Mouse (Mus musculus) MEL-GATA-1-ER (cell line): ENCODE data around the gene Gm14137.

Experiments
- DNase-seq: peaks from one replicate; pipeline ENCODE4 v3.0.0-alpha.2; 2012; ENCODE audit warnings: low read depth; ENCODE audit errors: extremely low read depth

The Gm14137 gene

GRCm38 (mm10) chr2:119173991-119174651, at the start of gene Gm14137:
TSS of gene Gm14137 (plus strand) at chr2:119174509.
- DNase-seq: no peak

- DNase-seq: peak; percentile 82
Measured at GRCm38 (mm10) chr2:119136346-119136898, 37.9 kb upstream of the Gm14137 start.

DNA sequence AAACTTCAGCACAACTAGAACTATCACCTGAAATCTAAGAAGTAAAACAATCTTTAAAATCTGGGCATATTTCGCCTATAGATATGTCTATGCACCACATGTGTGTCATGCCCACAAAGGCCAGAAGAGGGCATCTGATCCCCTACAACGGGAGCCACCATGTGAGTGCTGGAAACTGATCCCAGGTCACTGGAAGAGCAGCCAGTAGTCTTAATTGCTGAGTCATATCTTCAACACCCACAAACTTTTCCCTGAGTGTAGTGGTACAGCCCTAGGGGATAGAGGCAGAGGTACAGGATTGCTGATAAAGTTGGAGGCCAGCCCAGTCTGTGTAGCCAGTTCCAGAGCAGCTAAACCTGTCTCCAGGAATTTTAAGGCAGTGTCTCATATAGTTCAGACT, 29.1 kb upstream of the Gm14137 start:
- no peak for DNase-seq

- DNase-seq: no peak
Measured at GRCm38 (mm10) chr2:119146435-119146834, 27.9 kb upstream of the Gm14137 start.

- no peak for DNase-seq
Measured at GRCm38 (mm10) chr2:119147160-119147678, 27.1 kb upstream of the Gm14137 start.

DNA sequence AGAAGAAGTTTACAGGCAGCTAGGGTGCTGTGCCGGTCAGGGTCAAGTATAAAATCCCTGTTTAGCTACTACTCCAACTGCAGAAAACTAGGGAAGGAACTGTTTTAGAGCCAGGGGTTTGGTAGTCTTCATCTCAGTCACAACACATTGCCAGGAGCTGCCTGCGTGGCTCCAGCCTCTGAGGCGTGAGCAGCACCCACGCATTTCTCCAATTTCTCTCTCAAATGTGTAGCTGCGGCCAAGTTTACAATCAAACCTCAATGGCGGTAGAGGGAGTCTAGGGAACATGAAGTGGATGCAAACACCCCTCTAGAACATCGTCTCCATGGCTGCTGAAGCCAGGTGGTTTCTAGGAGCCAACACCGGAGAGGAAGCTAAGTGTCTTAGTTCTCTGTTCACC, 26.5 kb upstream of the Gm14137 start:
- no peak for DNase-seq

GRCm38 (mm10) chr2:119152255-119152654, 22.1 kb upstream of the Gm14137 start:
- DNase-seq: no peak

- no peak for DNase-seq
Measured at GRCm38 (mm10) chr2:119154683-119155082, 19.6 kb upstream of the Gm14137 start.

- peak; percentile 90 for DNase-seq
Measured at GRCm38 (mm10) chr2:119155388-119155787, 18.9 kb upstream of the Gm14137 start.

GRCm38 (mm10) chr2:119156081-119156680, 18.1 kb upstream of the Gm14137 start:
- no peak for DNase-seq

DNA sequence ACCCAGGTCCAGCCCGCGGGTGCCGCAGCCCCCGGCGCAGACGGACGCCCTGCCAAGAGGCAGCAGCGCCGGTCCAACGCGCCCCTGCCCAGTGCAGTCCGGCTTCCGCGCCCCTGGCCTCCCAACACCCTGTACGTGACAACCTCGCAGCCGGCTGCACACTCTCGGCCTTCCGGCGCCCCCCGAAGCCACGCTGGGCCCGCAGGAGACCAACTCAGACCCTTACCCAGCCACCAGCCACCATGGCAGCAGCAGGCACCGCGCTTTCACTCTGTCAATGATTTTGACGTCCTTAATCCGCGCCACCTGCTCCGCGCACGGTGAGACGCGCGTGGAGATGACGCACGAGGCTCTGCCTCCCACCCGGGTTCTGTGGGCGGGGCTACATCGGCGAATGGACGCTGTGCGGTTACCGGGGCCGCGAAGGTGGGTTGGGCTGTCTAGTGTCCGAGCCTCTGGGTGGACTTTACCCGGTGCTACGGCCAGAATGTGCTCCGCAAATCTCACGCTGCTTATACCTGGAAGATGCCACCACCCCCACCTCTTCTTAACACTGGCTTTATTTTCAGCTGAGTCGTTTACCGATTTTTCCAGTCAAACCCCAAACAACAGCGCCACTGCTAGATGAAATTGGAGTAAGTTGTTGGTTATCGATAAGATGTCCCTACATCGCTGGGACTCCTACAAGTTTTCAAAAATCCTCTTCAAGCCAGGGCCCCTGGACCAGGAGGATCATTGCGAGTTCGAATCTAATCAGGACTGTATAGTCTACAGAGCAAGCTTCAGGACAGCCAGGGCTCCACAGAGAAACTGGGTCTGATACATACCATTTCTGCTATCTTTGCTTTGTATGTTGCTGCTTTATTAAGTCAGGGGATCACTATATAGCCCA, 17.4 kb upstream of the Gm14137 start, which contains the start of gene Rmdn3:
Gene Rmdn3, minus strand, starts transcription at position 354 of the 892 bp plus-strand sequence.
- DNase-seq: peak; percentile 81

- DNase-seq: no peak
Measured at GRCm38 (mm10) chr2:119157836-119158235, 16.5 kb upstream of the Gm14137 start.

- DNase-seq: no peak
Measured at GRCm38 (mm10) chr2:119161247-119161646, 13.1 kb upstream of the Gm14137 start.

- DNase-seq: peak; percentile 87
Measured at GRCm38 (mm10) chr2:119163135-119163534, 11.2 kb upstream of the Gm14137 start.

DNA sequence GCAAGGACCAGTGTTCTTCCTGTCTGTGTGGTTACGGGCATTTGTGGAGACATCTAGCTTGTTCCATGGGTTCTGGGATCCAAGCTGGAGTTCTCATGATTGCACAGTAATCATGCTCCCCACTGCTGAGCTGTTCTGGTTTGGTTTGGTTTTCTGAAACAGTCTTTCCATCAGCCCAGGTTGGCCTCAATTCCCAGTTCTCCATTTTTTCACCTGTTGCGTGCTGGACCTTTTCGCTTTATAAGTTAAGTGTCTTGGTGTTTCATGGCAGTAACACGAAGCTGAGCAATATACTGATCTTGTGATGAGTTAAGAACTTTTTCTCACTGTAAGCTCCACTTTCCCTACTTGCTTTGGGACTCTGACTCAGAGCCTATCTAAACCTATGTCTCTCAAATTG, 10.3 kb upstream of the Gm14137 start:
- DNase-seq: no peak

GRCm38 (mm10) chr2:119165401-119165800, 8.9 kb upstream of the Gm14137 start:
- no peak for DNase-seq

GRCm38 (mm10) chr2:119166901-119167865, 7.1 kb upstream of the Gm14137 start, which contains the start of gene Gchfr:
TSS of gene Gchfr (plus strand) at chr2:119167773.
- DNase-seq: no peak

DNA sequence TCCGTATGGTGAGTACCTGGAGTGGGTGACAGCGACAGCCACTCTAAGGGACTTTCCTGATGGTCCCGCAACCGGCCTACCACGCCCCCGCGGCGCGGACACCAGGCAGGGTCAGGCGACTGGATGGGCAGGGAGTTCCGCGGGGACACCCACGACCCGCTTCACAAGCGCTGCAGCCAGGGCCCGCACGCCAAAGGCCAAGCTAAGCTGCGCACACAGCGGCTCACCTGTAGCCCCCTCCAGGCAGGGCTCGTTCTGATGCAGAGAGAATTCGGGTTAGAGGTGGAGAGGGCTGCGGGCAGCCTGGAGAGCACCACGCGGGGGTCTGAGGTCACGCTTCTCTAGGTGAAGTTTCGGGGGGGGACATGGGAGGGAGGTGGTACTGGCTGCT, 6.4 kb upstream of the Gm14137 start:
- DNase-seq: no peak

- DNase-seq: no peak
Measured at GRCm38 (mm10) chr2:119170282-119170681, 4.0 kb upstream of the Gm14137 start.

DNA sequence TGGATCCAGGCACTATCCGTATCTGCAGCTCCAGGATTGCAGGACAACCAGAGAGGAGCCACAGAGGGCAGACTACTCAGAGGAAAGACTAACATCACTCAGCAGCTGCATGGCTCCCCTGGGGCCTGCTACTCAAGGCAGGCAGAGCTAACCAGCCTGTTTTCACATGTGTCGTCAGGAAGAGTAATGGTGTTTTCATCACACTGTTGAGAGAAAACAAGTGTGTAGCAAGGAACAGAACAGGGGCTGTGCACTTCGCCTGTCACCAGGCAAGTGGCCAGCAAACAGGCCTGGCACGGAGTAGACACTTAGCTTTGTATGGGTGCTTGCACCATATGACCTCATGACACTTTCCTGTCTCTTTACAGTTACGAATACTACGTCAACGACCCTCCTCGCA, 2.7 kb upstream of the Gm14137 start:
- DNase-seq: no peak
